Mouse (Mus musculus): ENCODE data around the gene Dnaic1. TPM values are rescaled to one million over a fixed set of nuclear protein-coding genes. Genes with fewer than 3 reads are reported as not detected.

Gene Dnaic1
- polyA plus RNA-seq, 1 experiment from 2014 or later, result 1.1 TPM

DNA sequence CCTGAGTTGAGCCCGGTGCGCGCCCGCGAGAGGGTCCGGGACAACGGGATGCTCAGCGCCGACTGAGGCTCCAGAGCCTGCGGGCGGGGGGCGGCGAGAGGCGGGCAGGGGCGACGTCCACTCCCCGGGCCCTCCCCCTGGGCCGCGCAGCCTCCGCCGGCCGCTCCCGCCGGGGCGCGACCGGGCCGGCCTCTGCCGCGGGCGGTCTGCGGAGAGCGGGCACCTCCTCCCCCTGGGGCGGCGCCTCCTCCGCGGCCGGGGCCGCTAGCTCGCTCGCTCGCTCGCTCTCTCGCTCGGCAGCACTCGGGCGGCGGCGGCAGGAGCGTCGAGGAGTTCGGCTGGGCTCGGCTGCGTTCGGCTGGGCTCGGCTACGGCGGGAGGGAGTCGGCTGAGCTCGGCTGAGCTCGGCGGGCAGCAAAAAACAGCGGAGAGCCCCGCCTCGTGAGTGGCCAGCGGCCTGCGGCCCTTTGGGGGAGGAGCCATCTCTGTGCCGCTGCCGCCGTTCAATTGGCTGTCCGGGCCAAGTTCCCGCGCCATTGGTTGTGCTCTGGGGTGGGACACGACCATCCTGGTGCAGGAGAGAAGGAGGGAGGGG, 70.4 kb downstream of the Dnaic1 start, which contains the start of gene Enho:
TSS of gene Enho (minus strand) at position 412 of the 595 bp plus-strand sequence.
- Histone ChIP-seq H3K4me3 (ENCODE audit: low read depth, low read length) (peak within 1 kb of the TSS; percentile 42), H3K4me2 (ENCODE audit: low read depth, severe bottlenecking) (peak within 1 kb of the TSS; percentile 67), H3K9me3 (ENCODE audit: control insufficient read depth, low read length) (no peaks in the 10 kb centered on the region), H3K9ac (ENCODE audit: low read length) (peak within 1 kb of the TSS; percentile 79), H3K36me3 (ENCODE audit: control insufficient read depth, insufficient read depth, low read length) (no peaks in the 10 kb centered on the region; the same call in 1 of the 2 replicates), H3K27me3 (ENCODE audit: control insufficient read depth, insufficient read depth, low read length) (peaks cover 4% of the 10 kb centered on the region; the same call in 1 of the 2 replicates), H3K27ac (replicated peaks; ENCODE audit: low read depth, low read length) (peak within 1 kb of the TSS; percentile 75; the same call in 1 of the 2 replicates), H3K4me1 (ENCODE audit: control insufficient read depth, insufficient read depth, low read length) (peaks cover 26% of the 10 kb centered on the region)
- peak; percentile 85 for ATAC-seq (ENCODE audit: insufficient number of reproducible peaks, low FRiP score, low TSS enrichment, low read depth)
- DNase-seq (ENCODE audit: low spot score), result peak; percentile 97
- WGBS, result under 1% methylated on average over 74 of the region's 74 CpGs

DNA sequence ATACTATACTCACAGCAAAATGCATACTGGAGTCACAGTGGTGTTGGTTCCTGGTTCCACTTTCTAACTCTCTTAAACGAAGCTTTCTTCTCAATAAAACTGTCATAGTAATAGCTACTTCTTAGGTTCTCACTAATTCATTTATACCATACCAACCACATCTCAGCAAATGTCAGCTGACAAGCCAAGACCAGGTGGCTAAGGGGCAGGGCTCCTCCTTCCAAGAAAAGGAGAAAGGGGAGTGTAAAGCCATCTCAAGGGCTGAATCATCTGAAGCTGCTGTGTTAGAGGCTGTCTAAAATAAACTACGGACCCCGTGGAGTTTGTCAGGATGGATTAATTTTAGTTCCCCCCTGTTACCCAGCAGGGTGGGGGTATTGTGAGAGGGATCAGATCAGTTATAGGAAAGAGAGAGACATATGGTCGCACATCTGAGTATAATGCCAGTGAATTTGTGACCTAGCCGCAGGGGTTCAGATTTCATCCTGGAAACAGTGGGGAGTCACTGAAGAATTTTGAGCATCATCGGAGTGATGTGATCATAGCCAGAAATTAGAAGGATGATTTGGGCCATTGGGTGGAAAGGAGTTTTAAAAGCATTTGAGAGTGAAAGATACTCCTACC, 71.7 kb downstream of the Dnaic1 start:
- Histone ChIP-seq H3K9me3 (ENCODE audit: control insufficient read depth, low read length) (no peaks in the 10 kb centered on the region), H3K27me3 (ENCODE audit: control insufficient read depth, insufficient read depth, low read length) (peaks cover 4% of the 10 kb centered on the region; the same call in 1 of the 2 replicates), H3K27ac (replicated peaks; ENCODE audit: low read depth, low read length) (no peak overlapping the region), H3K4me1 (ENCODE audit: control insufficient read depth, insufficient read depth, low read length) (peaks cover 15% of the 10 kb centered on the region), H3K36me3 (ENCODE audit: control insufficient read depth, insufficient read depth, low read length) (no peaks in the 10 kb centered on the region; the same call in 1 of the 2 replicates), H3K4me3 (ENCODE audit: low read depth, low read length) (no peak overlapping the region), H3K4me2 (ENCODE audit: low read depth, severe bottlenecking) (no peak overlapping the region), H3K9ac (ENCODE audit: low read length) (no peak overlapping the region)
- no peak for DNase-seq (ENCODE audit: low spot score)
- ATAC-seq (ENCODE audit: insufficient number of reproducible peaks, low FRiP score, low TSS enrichment, low read depth), result no peak
- WGBS, result 84% methylated on average over 6 of the region's 6 CpGs

DNA sequence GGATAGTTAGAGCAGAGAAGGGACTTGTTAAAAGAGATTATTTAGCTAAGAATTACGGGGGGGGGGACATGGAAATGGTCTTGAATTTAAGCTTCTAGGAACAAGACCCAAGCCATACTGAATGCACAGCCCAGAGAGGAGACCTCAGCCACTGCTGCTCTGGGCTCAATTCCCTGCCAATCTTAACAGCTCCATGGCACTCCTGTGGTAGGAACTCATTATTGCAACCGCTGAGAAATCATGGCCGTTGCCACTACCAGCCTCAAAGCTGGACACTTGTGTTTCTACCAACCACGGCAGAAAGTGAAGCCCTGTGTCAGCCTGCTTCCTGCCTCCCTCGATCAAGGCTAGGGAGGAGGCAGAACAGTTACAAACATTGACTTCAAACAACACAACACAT, 75.9 kb downstream of the Dnaic1 start:
- Histone ChIP-seq H3K9me3 (ENCODE audit: control insufficient read depth, low read length) (no peaks in the 10 kb centered on the region), H3K27ac (replicated peaks; ENCODE audit: low read depth, low read length) (no peak overlapping the region), H3K4me2 (ENCODE audit: low read depth, severe bottlenecking) (no peak overlapping the region), H3K4me1 (ENCODE audit: control insufficient read depth, insufficient read depth, low read length) (no peaks in the 10 kb centered on the region), H3K4me3 (ENCODE audit: low read depth, low read length) (no peak overlapping the region), H3K27me3 (ENCODE audit: control insufficient read depth, insufficient read depth, low read length) (no peaks in the 10 kb centered on the region), H3K9ac (ENCODE audit: low read length) (no peak overlapping the region), H3K36me3 (ENCODE audit: control insufficient read depth, insufficient read depth, low read length) (no peaks in the 10 kb centered on the region)
- ATAC-seq (ENCODE audit: insufficient number of reproducible peaks, low FRiP score, low TSS enrichment, low read depth) (no peak), DNase-seq (ENCODE audit: low spot score) (no peak)
- 35% methylated on average over 5 of the region's 5 CpGs for WGBS

DNA sequence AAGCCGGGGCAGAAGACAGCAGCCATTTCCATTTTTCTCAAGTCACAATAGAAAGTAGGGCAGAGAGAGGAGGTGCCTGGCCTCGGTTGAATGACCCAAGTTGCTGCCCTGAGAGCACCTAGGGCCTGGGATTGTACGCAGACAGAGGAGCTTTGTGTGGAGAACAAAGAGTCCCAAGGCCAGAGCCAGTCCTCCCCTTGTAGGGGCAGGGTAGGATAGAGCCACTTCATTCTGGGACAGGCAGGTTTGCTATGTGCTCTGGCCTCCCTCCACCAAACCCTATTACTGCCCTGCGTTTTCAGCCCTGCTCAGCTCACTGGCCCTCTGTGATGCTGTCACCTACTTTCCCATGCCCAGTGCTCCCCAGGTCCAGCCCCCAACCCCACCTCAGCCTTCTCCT, 78.6 kb downstream of the Dnaic1 start:
- no peak overlapping the region for H3K27ac ChIP-seq (replicated peaks; ENCODE audit: low read depth, low read length)
- 0 out of 2 replicates have a peak, but pooled peaks cover 2% of the 10 kb centered on the region for H3K27me3 ChIP-seq (ENCODE audit: control insufficient read depth, insufficient read depth, low read length)
- H3K4me3 ChIP-seq (ENCODE audit: low read depth, low read length), result no peak overlapping the region
- no peaks in the 10 kb centered on the region for H3K9me3 ChIP-seq (ENCODE audit: control insufficient read depth, low read length)
- DNase-seq (ENCODE audit: low spot score) (no peak), ATAC-seq (ENCODE audit: insufficient number of reproducible peaks, low FRiP score, low TSS enrichment, low read depth) (no peak)
- no peaks in the 10 kb centered on the region for H3K4me1 ChIP-seq (ENCODE audit: control insufficient read depth, insufficient read depth, low read length)
- H3K4me2 ChIP-seq (ENCODE audit: low read depth, severe bottlenecking), result no peak overlapping the region
- H3K36me3 ChIP-seq (ENCODE audit: control insufficient read depth, insufficient read depth, low read length), result no peaks in the 10 kb centered on the region
- no peak overlapping the region for H3K9ac ChIP-seq (ENCODE audit: low read length)
- WGBS, result 53% methylated on average over 4 of the region's 4 CpGs

DNA sequence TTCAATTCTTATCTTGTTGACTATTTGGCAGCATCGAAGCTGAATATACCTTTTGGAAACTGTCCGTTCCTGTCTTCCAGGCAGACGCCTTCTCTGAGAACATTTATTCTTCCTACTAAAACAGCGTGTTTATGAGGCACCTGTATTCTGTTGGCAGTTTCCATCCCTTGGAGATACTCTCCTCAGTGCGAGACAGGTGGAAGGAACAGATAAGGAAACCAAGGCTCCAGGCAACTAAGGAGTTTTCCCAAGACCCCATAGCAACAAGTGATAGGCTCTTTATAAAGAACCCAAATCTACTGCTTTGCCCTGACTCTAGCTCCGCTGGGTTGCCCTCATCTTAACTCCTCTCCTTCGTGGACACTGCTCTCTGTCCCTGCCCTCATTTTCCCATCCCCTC, 79.1 kb downstream of the Dnaic1 start:
- Histone ChIP-seq H3K9me3 (ENCODE audit: control insufficient read depth, low read length) (no peaks in the 10 kb centered on the region), H3K27me3 (ENCODE audit: control insufficient read depth, insufficient read depth, low read length) (0 out of 2 replicates have a peak, but pooled peaks cover 2% of the 10 kb centered on the region), H3K4me3 (ENCODE audit: low read depth, low read length) (no peak overlapping the region), H3K36me3 (ENCODE audit: control insufficient read depth, insufficient read depth, low read length) (no peaks in the 10 kb centered on the region), H3K27ac (replicated peaks; ENCODE audit: low read depth, low read length) (no peak overlapping the region), H3K9ac (ENCODE audit: low read length) (no peak overlapping the region), H3K4me2 (ENCODE audit: low read depth, severe bottlenecking) (no peak overlapping the region), H3K4me1 (ENCODE audit: control insufficient read depth, insufficient read depth, low read length) (no peaks in the 10 kb centered on the region)
- no peak for ATAC-seq (ENCODE audit: insufficient number of reproducible peaks, low FRiP score, low TSS enrichment, low read depth)
- no peak for DNase-seq (ENCODE audit: low spot score)
- WGBS, result 73% methylated on average over 7 of the region's 7 CpGs

DNA sequence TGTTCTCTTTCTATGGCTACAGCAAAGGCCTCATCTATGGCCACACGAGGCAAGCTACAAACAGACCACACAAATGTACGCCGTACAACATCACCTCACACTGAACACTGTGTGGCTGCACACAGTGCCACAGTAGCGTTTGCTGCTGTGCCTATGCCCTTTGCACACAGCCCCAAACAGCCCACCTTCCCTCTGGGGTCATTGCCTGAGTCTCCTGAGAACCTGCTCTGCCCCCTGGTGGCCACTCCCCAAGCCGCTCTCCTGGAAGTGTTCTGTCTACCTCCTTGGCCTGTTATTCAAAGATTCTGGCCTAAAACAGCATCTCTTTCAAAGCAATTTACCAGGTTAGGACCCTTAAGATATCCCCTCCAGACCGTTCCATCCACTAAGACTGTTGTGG, 83.7 kb downstream of the Dnaic1 start:
- H3K27me3 ChIP-seq (ENCODE audit: control insufficient read depth, insufficient read depth, low read length), result peaks cover 20% of the 10 kb centered on the region
- 40% methylated on average over 6 of the region's 6 CpGs for WGBS
- no peak for ATAC-seq (ENCODE audit: insufficient number of reproducible peaks, low FRiP score, low TSS enrichment, low read depth)

DNA sequence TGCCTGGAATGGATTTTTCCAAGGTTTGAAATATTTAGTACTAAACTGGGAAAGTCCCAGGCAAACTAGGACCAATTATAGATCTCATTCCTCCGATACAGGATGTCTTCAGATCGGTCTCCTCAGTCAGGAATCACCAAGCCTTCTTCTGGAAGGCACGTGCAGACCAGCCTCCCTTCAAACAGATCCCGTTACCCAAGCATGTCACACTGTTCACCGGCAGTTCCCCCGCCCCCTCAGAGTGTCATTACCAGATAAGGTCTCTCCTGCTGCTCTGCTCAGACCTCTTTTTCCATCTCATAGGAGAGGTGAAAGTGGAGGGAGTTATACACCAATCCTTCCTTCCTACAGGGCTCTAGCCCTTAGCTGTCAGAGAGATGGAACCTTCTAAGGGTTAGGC, 84.2 kb downstream of the Dnaic1 start:
- 66% methylated on average over 6 of the region's 6 CpGs for WGBS
- Histone ChIP-seq H3K36me3 (ENCODE audit: control insufficient read depth, insufficient read depth, low read length) (no peaks in the 10 kb centered on the region), H3K27me3 (ENCODE audit: control insufficient read depth, insufficient read depth, low read length) (peaks cover 20% of the 10 kb centered on the region), H3K9me3 (ENCODE audit: control insufficient read depth, low read length) (no peaks in the 10 kb centered on the region), H3K4me2 (ENCODE audit: low read depth, severe bottlenecking) (no peak overlapping the region), H3K4me3 (ENCODE audit: low read depth, low read length) (no peak overlapping the region), H3K4me1 (ENCODE audit: control insufficient read depth, insufficient read depth, low read length) (peaks cover 21% of the 10 kb centered on the region), H3K9ac (ENCODE audit: low read length) (no peak overlapping the region), H3K27ac (replicated peaks; ENCODE audit: low read depth, low read length) (no peak overlapping the region)
- no peak for DNase-seq (ENCODE audit: low spot score)
- no peak for ATAC-seq (ENCODE audit: insufficient number of reproducible peaks, low FRiP score, low TSS enrichment, low read depth)

More for the DNA sequence above, 83.7 kb downstream of the Dnaic1 start:
- Histone ChIP-seq H3K27ac (replicated peaks; ENCODE audit: low read depth, low read length) (no peak overlapping the region), H3K4me2 (ENCODE audit: low read depth, severe bottlenecking) (no peak overlapping the region), H3K4me1 (ENCODE audit: control insufficient read depth, insufficient read depth, low read length) (peaks cover 17% of the 10 kb centered on the region), H3K9me3 (ENCODE audit: control insufficient read depth, low read length) (no peaks in the 10 kb centered on the region), H3K4me3 (ENCODE audit: low read depth, low read length) (no peak overlapping the region), H3K9ac (ENCODE audit: low read length) (no peak overlapping the region), H3K36me3 (ENCODE audit: control insufficient read depth, insufficient read depth, low read length) (no peaks in the 10 kb centered on the region)
- DNase-seq (ENCODE audit: low spot score), result peak; percentile 91

DNA sequence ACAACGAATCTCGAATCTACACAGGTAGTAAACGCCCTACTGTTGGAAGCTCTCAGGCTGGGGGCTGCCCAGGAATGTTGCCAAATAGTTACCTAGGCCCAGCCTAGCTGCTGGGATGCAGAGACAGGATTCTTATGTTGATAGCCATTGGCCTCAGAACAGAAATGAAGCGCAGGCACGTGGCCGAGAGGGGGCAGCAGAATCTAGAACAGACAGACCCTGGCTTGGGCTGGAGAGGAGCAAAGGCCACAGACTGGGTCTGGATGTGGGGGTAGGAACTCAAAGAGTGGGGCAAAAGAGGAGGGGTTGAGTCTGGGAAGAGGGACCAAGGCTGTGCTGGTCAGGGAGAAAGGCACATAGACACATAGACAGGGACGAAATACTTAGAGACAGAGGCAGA, 84.6 kb downstream of the Dnaic1 start:
- Histone ChIP-seq H3K36me3 (ENCODE audit: control insufficient read depth, insufficient read depth, low read length) (no peaks in the 10 kb centered on the region), H3K4me1 (ENCODE audit: control insufficient read depth, insufficient read depth, low read length) (peaks cover 26% of the 10 kb centered on the region), H3K27me3 (ENCODE audit: control insufficient read depth, insufficient read depth, low read length) (peaks cover 20% of the 10 kb centered on the region), H3K4me3 (ENCODE audit: low read depth, low read length) (no peak overlapping the region), H3K27ac (replicated peaks; ENCODE audit: low read depth, low read length) (no peak overlapping the region), H3K4me2 (ENCODE audit: low read depth, severe bottlenecking) (no peak overlapping the region), H3K9ac (ENCODE audit: low read length) (no peak overlapping the region), H3K9me3 (ENCODE audit: control insufficient read depth, low read length) (no peaks in the 10 kb centered on the region)
- WGBS, result 17% methylated on average over 7 of the region's 7 CpGs
- peak; percentile 78 for DNase-seq (ENCODE audit: low spot score)
- no peak for ATAC-seq (ENCODE audit: insufficient number of reproducible peaks, low FRiP score, low TSS enrichment, low read depth)

Data from limb, embryonic 11.5 days (tissue).